Mouse (Mus musculus): ENCODE results near the gene Tnfsf10.

The Tnfsf10 gene

GRCm38 (mm10) chr3:27370582-27371275, 53.9 kb downstream of the Tnfsf10 start:
- DNase-seq (ENCODE audit: low read depth, low spot score) = no peak

- no peak for DNase-seq (ENCODE audit: low read depth, low spot score)
Measured at GRCm38 (mm10) chr3:27371276-27371621, 54.4 kb downstream of the Tnfsf10 start, which contains the start of gene Ghsr. Gene Ghsr (plus strand): TSS chr3:27371351.

- no peak for DNase-seq (ENCODE audit: low read depth, low spot score)
Measured at GRCm38 (mm10) chr3:27371725-27372650, 55.2 kb downstream of the Tnfsf10 start.

- DNase-seq (ENCODE audit: low read depth, low spot score) = no peak
Measured at GRCm38 (mm10) chr3:27374396-27374795, 57.6 kb downstream of the Tnfsf10 start.

- DNase-seq (ENCODE audit: low read depth, low spot score) = no peak
Measured at GRCm38 (mm10) chr3:27377935-27378334, 61.1 kb downstream of the Tnfsf10 start.

GRCm38 (mm10) chr3:27384836-27385235, 68.0 kb downstream of the Tnfsf10 start:
- DNase-seq (ENCODE audit: low read depth, low spot score) = no peak

- DNase-seq (ENCODE audit: low read depth, low spot score) = no peak
Measured at GRCm38 (mm10) chr3:27389923-27390322, 73.1 kb downstream of the Tnfsf10 start.
